Mouse (Mus musculus) ES-E14 (cell line): ENCODE data around the gene Minos1.

Source experiments
- CHD2 ChIP-seq: IDR thresholded peaks from 2 replicates; pipeline ENCODE4 v1.6.1; 2014; ENCODE audit warnings: mild to moderate bottlenecking, low read depth, low read length, inconsistent platforms
- HCFC1 ChIP-seq: IDR thresholded peaks from 2 replicates; pipeline ENCODE4 v1.6.1; 2012; ENCODE audit warnings: low read length, inconsistent platforms, borderline replicate concordance; ENCODE audit not compliant: insufficient read depth
- MAFK ChIP-seq: IDR thresholded peaks from 2 replicates; pipeline ENCODE4 v1.6.1; 2014; ENCODE audit warnings: mild to moderate bottlenecking, low read depth, low read length, inconsistent platforms; ENCODE audit not compliant: insufficient read depth
- ZC3H11A ChIP-seq: IDR thresholded peaks from 2 replicates; pipeline ENCODE4 v1.6.1; 2012; ENCODE audit warnings: low read depth, mild to moderate bottlenecking, inconsistent platforms, low read length, borderline replicate concordance
- ZNF384 ChIP-seq: IDR thresholded peaks from 2 replicates; pipeline ENCODE4 v1.6.1; 2012; ENCODE audit warnings: low read depth, low read length, inconsistent platforms

- TF ChIP-seq HCFC1 (no peak), CHD2 (no peak), ZC3H11A (no peak), MAFK (no peak), ZNF384 (no peak)
Measured at GRCm38 (mm10) chr4:139064831-139065230, 66.1 kb downstream of the Minos1 start.
